Mouse (Mus musculus) large intestine, adult 2 months (tissue): Measurements from ENCODE around the gene Cbr3. TPM values are rescaled to one million over a fixed set of nuclear protein-coding genes. Genes with fewer than 3 reads are reported as not detected.

ENCODE experiments used
- DNase-seq: peaks from one replicate; pipeline ENCODE4 v3.0.0-alpha.2; 2012; ENCODE audit warnings: low read depth, low spot score
- WGBS: fragments of 180-500 bp; shearing (Covaris S2); methylation state at CpG from one replicate; pipeline ENCODE4 v1.1.7; 2018; 5-methylcytosine and 5-hydroxymethylcytosine counted together
- polyA plus RNA-seq: library from polyadenylated mRNA; depleted of rRNA; stranded (reverse); fragments of >200 nt; gene quantifications from 2 replicates; pipeline ENCODE4 v1.2.3, GENCODE M21; 2012

Gene Cbr3
- polyA plus RNA-seq, 1 experiment, result 2.9 TPM

DNA sequence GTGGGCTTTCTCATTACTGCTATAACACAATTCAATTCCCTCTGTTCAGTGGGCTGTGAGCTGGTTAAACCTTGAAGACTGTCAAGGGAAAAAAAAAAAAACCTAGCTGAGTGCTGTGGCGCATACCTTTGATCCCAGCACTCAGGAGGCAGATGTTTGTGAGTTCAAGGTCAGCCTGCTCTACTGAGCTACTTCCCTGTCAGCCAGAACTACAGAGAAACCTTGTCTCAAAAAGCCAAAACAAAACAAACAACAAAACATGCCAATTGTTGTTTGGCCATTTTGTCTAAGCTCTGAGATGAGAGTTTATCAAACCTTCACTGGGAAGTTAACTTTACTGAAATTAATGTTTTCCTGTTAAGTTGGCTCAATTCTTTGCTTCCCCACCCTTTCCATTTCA lies 26.2 kb downstream of the Cbr3 start:
- no peak for DNase-seq
- 79% methylated on average over 1 of the region's 1 CpGs for WGBS

- DNase-seq, result no peak
- WGBS, result under 1% methylated on average over 11 of the region's 11 CpGs
Measured at GRCm38 (mm10) chr16:93710924-93711323, 27.9 kb downstream of the Cbr3 start.

DNA sequence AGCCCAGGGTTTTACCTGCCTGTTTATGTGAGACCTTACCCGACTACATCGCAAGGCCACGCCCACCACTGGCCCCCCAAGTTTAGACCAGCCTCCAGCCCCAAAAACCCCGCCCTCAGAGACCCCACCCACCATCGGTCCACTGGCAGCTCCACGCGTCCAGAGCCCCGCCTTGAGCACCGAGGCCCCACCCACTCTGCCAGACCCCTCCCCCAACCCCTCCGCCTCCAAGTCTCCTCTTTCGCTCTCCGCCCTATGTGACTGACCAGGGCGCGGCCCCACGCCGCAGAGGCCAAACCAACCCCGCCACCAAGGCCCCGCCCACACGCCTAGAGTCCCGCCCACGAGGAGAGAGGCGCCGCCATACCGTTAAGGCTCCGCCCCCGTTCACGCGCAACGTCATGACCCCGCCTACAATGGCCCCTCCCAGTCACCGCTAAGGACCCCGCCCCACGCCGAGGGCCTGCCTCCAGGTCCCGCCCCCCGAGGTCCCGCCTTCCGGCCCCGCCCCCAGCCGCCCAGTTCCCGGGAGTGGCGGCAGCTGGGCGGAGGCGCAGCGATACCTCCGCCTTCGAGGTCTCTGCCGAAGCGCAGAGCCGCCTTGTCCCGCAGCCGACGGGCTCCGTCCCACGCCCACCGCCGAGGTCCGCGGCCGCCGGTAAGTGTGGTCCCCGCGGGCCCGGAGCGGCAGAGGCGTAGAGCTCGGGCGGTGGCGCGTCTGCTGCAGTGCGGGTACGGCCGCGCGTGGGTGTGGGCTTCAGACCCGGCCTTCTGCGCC lies 28.6 kb downstream of the Cbr3 start, which contains the start of gene Dop1b:
Gene Dop1b, plus strand, starts transcription at position 494 of the 778 bp plus-strand sequence.
- peak; percentile 95 for DNase-seq
- under 1% methylated on average over 74 of the region's 77 CpGs for WGBS

DNA sequence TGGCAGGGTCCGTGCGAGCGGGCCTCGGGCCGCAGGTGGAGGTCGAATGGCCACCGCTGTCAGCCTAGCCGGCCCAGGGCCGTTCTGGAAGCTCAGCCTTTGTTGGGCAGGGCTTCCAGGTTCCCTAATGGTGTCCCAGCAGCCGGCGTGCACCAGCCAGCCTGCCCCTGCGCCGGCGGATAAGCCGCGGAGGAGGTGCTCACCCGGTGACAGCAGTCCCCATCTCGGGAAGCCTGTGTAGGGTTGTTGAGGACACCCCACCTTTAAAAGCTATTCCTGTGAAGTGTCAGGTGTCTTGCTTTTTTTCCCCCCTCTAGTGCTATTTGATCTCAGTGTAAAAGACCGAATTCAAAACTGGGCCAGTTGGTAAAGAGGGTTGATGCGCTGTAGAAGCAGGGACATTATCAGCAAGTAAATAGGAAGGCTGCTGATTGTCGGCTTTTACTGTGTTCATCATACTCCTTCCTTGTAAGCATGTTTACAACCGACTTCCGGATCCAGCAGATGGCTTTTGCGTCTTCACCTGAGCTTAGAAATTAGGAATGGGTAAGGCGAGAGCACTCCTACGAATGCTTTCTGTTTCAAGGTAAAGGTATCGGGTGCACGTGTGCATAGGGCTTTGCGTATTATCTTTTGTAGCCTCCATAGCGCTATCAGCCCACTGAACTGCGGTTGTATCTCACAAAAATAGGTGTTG lies 29.3 kb downstream of the Cbr3 start:
- 5% methylated on average over 31 of the region's 31 CpGs for WGBS
- DNase-seq, result no peak

DNA sequence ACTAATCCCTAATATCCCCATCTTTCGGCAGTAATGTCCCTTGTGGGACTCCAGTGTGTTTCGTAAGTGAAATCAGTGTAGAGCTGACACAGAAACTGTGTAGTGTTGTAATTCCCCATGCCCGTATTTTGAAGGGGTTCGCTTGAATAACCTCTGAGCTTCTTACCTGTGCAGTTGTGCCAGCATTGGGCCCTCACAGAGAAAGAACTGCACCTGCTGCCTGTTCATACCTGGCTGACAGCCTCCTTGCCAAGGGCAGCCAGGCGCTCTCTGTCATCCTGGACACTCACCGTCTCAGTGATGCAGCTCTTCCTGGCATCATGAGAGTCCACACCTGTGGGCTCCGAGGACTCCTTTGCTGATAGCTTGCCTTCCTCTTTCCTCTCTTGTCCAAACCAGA lies 30.0 kb downstream of the Cbr3 start:
- DNase-seq, result no peak

DNA sequence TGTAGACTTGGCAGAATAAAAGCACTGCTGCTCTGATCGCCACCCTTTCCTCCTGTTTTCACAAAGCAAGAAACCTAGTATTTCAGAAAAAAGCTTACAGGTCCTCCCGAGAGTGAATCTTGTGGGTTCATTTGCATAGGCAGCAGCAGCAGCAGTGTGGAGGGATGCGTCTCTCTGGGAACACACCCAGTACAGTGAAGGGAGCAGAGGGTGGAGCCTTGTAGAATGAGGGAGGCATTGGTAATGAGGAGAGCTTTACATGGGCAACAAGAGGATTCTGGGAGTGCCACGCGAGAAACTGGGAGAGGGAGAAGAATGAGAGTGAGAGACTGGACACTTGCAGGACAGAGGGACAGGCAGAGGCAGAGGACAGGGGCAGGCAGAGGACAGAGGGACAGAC lies 31.4 kb downstream of the Cbr3 start:
- DNase-seq, result no peak
- WGBS, result 21% methylated on average over 5 of the region's 5 CpGs

More for the DNA sequence above, 30.0 kb downstream of the Cbr3 start:
- WGBS, result 49% methylated on average over 7 of the region's 7 CpGs

DNA sequence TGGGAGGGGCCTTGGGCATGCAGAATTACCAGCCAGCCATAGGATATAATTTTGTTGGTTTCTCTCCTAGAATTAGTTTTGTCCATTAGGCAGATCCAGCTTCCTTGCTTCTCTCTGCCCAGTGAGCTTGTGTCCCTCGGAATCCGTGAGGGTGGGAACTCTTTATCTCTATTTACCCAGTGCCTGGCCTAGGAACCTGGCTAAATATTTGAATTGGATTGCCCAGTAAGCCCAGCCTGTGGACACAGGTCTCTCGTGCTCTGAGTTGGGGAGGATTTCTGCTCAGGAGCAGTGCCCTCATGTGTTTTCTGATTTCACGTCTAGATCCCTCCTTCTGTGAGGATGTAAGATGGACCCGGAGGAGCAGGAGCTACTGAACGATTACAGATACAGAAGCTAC lies 32.8 kb downstream of the Cbr3 start:
- DNase-seq, result no peak
- 63% methylated on average over 6 of the region's 6 CpGs for WGBS

DNA sequence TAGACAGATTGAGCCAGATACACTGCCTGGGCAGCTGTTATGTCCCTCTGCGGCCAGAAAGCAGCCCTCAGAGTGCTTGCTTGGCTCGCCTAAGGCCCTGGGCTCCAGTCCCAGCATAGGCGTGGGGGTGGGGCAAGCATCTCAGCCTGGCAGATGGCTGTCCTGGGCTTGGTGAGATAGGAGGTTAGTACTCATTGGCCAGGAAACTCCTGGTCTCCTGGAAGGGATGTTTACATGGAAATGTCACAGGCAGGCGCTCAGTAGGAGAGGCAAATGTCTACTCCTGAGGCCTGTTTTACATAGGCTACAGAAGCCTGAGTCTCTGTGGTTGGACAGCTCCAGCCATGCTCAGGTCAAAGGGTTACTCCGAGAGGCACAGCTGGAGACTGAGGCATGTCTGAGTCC lies 34.3 kb downstream of the Cbr3 start:
- 48% methylated on average over 5 of the region's 5 CpGs for WGBS
- DNase-seq, result no peak

DNA sequence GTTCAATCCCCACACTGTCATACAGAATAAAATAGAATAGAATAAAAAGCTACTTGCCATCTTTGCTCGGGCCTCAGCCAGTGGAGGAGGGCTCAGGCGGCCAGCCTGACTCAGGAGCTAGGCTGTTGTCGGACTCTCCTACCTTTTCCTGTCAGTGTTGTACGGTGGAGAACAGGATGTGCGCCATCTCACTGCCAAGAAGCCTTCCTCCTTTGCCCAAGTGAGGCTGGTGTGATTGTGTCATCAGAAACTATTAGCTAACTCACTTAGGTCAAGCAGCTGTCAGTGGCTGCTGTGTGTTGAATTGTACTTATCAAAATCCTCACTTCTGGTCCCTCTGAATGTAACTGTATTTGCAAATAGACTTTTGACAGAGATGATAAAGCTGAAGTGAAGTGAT lies 38.8 kb downstream of the Cbr3 start:
- no peak for DNase-seq

GRCm38 (mm10) chr16:93722476-93722875 lies 39.5 kb downstream of the Cbr3 start:
- DNase-seq, result no peak
- WGBS, result 44% methylated on average over 2 of the region's 2 CpGs

More for the DNA sequence above, 38.8 kb downstream of the Cbr3 start:
- 81% methylated on average over 5 of the region's 5 CpGs for WGBS

DNA sequence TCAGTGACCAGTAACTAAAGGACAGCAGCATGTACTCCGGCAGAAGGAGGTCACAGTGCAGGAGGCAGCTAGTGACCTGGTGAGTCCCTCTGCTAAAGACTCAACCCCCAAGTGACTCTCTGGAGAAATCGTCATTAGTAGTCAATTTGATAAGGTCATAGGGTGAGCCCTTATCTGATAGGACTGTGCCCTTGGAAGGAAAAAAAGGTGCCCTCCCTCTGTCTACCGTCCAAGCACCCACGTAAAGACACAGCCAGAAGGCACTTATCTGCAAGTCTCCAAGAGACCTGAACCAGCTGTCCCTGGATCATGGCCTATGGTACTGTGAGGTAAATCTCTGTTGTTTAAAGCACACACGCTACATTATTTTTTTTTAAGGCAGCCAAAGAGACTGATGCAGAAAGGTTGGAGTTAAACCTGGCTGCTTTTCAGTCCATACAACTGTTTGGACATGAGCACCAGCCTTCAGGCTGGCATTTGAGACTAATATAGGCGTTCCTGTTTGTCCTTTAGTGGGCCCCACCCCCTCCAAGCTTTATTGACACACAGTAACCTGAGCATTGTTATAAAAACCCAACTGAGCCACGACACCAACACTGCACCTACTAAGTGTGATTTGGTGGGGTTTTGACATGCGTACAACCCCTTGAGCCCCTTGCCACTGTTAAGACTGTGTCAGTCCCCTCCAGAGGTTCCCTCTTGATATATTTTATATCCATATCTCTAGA lies 42.6 kb downstream of the Cbr3 start:
- WGBS, result 38% methylated on average over 8 of the region's 8 CpGs
- DNase-seq, result no peak

GRCm38 (mm10) chr16:93726186-93726585 lies 43.2 kb downstream of the Cbr3 start:
- WGBS, result 33% methylated on average over 4 of the region's 4 CpGs
- DNase-seq, result no peak

DNA sequence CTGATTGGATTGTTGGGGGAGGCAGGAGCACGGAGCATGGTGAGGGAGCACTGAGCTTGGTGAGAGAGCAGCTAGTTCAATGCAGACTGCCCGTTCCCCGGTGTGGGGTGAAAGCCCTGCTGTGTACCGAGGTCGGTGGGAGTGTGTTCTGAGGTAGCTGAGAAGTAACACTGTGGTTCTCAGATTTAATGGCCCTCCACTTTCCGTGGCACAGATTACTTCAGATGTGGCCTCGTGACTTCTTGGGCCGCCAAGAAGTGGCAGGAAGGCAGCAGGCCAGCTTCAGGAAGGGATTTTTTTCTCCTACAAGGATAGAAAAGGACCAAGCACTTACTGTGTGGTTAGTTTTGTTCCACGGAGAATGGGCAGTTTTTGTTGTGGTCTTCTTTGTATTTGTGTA lies 45.7 kb downstream of the Cbr3 start:
- no peak for DNase-seq
- 80% methylated on average over 9 of the region's 9 CpGs for WGBS

GRCm38 (mm10) chr16:93729801-93730721 lies 47.0 kb downstream of the Cbr3 start:
- 83% methylated on average over 23 of the region's 23 CpGs for WGBS
- no peak for DNase-seq

- 78% methylated on average over 8 of the region's 8 CpGs for WGBS
- DNase-seq, result no peak
Measured at GRCm38 (mm10) chr16:93731310-93731709, 48.3 kb downstream of the Cbr3 start.

GRCm38 (mm10) chr16:93732875-93733569 lies 50.0 kb downstream of the Cbr3 start:
- 26% methylated on average over 18 of the region's 18 CpGs for WGBS
- peak; percentile 84 for DNase-seq

- WGBS, result 93% methylated on average over 11 of the region's 11 CpGs
- no peak for DNase-seq
Measured at GRCm38 (mm10) chr16:93739251-93739650, 56.2 kb downstream of the Cbr3 start.
